Mouse (Mus musculus) thymus, adult 2 months (tissue): Measurements from ENCODE around the gene 1600002K03Rik.

Experiments used
- CTCF ChIP-seq: fragments of 200-500 bp; IDR thresholded peaks from 2 replicates; pipeline ENCODE4 v1.5.1; 2012; ENCODE audit warnings: mild to moderate bottlenecking, control low read depth, low read length, moderate library complexity, borderline replicate concordance; ENCODE audit not compliant: control insufficient read depth, poor library complexity, insufficient read depth; ENCODE audit errors: extremely low read depth
- POLR2A ChIP-seq: fragments of 200-500 bp; IDR thresholded peaks from 2 replicates; pipeline ENCODE4 v1.6.1; 2012; ENCODE audit warnings: mild to moderate bottlenecking, low read length, control low read depth, moderate library complexity; ENCODE audit not compliant: control insufficient read depth, poor library complexity, insufficient read depth; ENCODE audit errors: extremely low read depth

GRCm38 (mm10) chr10:80130403-80131031 lies 42.2 kb upstream of the 1600002K03Rik start:
- TF ChIP-seq CTCF: no peak
- no peak for TF ChIP-seq POLR2A
